7 mouse cellular contexts compared by ENCODE assay signal in genomic region chr7:79798606-79799005, GRCm38 (mm10).
DNase-seq lines count a peak whose midpoint lies in the region; ATAC-seq lines count a peak whose summit lies in the region.

No protein-coding gene starts in this region.

- ATAC-seq in frontal cortex, adult (ENCODE audit: low TSS enrichment): 0 out of 2 replicates have a peak, but pooled peaks have one; percentile 13

- DNase-seq in embryo, embryonic 10.5 days (ENCODE audit: low spot score): peak; percentile 18
- no peak for DNase-seq in embryo, embryonic 9.5 days (ENCODE audit: extremely low spot score)
- no peak for DNase-seq in frontal cortex, postnatal 25 days (ENCODE audit: low spot score in 2 of 2)
- DNase-seq in NIH3T3 (ENCODE audit: low read depth): peak; percentile 46
- peak; percentile 77 for DNase-seq in retina, postnatal 1 day
- DNase-seq in yolk sac, embryonic 10.5 days (ENCODE audit: low spot score): no peak

Comparison
In these comparisons a context has a peak if more than half of its experiments do, and no peak if none do; other contexts are left out.
1. DNase-seq: peak in embryo, embryonic 10.5 days (single experiment), NIH3T3 (single experiment) and retina, postnatal 1 day (single experiment); none in embryo, embryonic 9.5 days (single experiment), frontal cortex, postnatal 25 days (0 of 2) and yolk sac, embryonic 10.5 days (single experiment).